Mouse (Mus musculus): ENCODE measurements around the gene Arhgap25.

The Arhgap25 gene

GRCm38 (mm10) chr6:87445222-87445621 is 87.8 kb downstream of the Arhgap25 start:
- no peak for DNase-seq (ENCODE audit: low spot score)

- no peak for DNase-seq (ENCODE audit: low spot score)
These were observed 89.8 kb downstream of the Arhgap25 start for GRCm38 (mm10) chr6:87443253-87443652.

GRCm38 (mm10) chr6:87436745-87437144 is 96.3 kb downstream of the Arhgap25 start:
- DNase-seq (ENCODE audit: low spot score) = no peak

- DNase-seq (ENCODE audit: low spot score) = no peak
These were observed 97.3 kb downstream of the Arhgap25 start for GRCm38 (mm10) chr6:87435791-87436190.

GRCm38 (mm10) chr6:87428487-87429044 is 104.5 kb downstream of the Arhgap25 start, which contains the start of gene Bmp10:
Gene Bmp10 (plus strand): TSS chr6:87428994.
- DNase-seq (ENCODE audit: low spot score) = no peak

- no peak for DNase-seq (ENCODE audit: low spot score)
These were observed 105.4 kb downstream of the Arhgap25 start for GRCm38 (mm10) chr6:87427616-87428015.

- DNase-seq (ENCODE audit: low spot score) = no peak
These were observed 106.1 kb downstream of the Arhgap25 start for GRCm38 (mm10) chr6:87426954-87427353.

GRCm38 (mm10) chr6:87424037-87424816 is 108.8 kb downstream of the Arhgap25 start:
- DNase-seq (ENCODE audit: low spot score) = no peak

- no peak for DNase-seq (ENCODE audit: low spot score)
These were observed 110.8 kb downstream of the Arhgap25 start for GRCm38 (mm10) chr6:87422304-87422703.

GRCm38 (mm10) chr6:87412011-87412410 is 121.0 kb downstream of the Arhgap25 start:
- no peak for DNase-seq (ENCODE audit: low spot score)

All from urinary bladder, postnatal 25 days (tissue).